ENCODE assay signal across 8 mouse cellular contexts in the genomic region with DNA sequence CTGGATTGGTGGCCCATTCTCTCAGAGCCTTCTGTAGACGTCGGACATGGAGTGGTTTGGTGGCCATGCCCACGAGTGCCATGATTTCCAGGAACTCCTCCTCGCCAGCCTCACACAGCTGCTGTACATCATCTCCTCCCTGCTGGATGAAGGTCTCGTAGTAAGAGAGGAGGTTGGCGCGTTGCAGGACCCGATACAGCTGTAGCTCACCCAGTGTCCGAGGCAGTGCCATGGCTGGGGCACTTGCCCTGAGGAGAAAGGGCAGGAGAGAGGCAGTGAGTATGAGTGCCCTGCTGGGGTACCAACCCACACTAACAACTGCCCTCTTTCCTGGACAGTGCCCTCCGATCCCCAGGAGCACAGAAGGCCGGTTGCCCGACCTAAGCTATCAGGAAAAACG. TPM values are rescaled to one million over a fixed set of nuclear protein-coding genes. Genes with fewer than 3 reads are reported as not detected.
DNase-seq lines count a peak whose midpoint lies in the region; ATAC-seq and TF ChIP-seq lines count a peak whose summit lies in the region.

No protein-coding gene starts in this region.

- no peak for DNase-seq in heart, postnatal 14 days
- DNase-seq in liver, embryonic 11.5 days (ENCODE audit: low spot score) = no peak
- no peak for DNase-seq in spleen, adult 12 weeks (ENCODE audit: low spot score)

- H3K4me1 ChIP-seq in heart, embryonic 12.5 days (replicated peaks) = peaks cover 74% of the 10 kb centered on the region
- peaks cover 81% of the 10 kb centered on the region for H3K4me1 ChIP-seq in embryonic facial prominence, embryonic 15.5 days
- peaks cover 55% of the 10 kb centered on the region for H3K4me1 ChIP-seq in liver, embryonic 11.5 days (replicated peaks; ENCODE audit: control insufficient read depth, insufficient read depth, low read length)

- intact Hi-C loops in heart, postnatal 14 days (cut with DNase I) = no loop called here

- no peaks in the 10 kb centered on the region for H3K9me3 ChIP-seq in heart, embryonic 12.5 days (replicated peaks)
- H3K9me3 ChIP-seq in embryonic facial prominence, embryonic 15.5 days (replicated peaks) = no peaks in the 10 kb centered on the region
- no peaks in the 10 kb centered on the region for H3K9me3 ChIP-seq in liver, embryonic 11.5 days (ENCODE audit: control insufficient read depth, low read length)

- H3K4me2 ChIP-seq in heart, embryonic 12.5 days = peak overlapping the region; percentile 87
- H3K4me2 ChIP-seq in embryonic facial prominence, embryonic 15.5 days (replicated peaks) = peak overlapping the region; percentile 80
- peak overlapping the region; percentile 93 for H3K4me2 ChIP-seq in liver, embryonic 11.5 days

- peak overlapping the region; percentile 66 for H3K4me3 ChIP-seq in heart, embryonic 12.5 days
- H3K4me3 ChIP-seq in C2C12 (ENCODE audit: insufficient read depth, poor library complexity, severe bottlenecking) = peak overlapping the region; percentile 95
- H3K4me3 ChIP-seq in embryonic facial prominence, embryonic 15.5 days (replicated peaks) = peak overlapping the region; percentile 81
- H3K4me3 ChIP-seq in liver, embryonic 11.5 days (ENCODE audit: low read depth, low read length) = peak overlapping the region; percentile 63

- WGBS in heart, embryonic 12.5 days = 32% methylated on average over 13 of the region's 13 CpGs
- WGBS in embryonic facial prominence, embryonic 15.5 days = 28% methylated on average over 13 of the region's 13 CpGs
- WGBS in liver, embryonic 11.5 days = 28% methylated on average over 13 of the region's 13 CpGs

- H3K9ac ChIP-seq in heart, embryonic 12.5 days = peak overlapping the region; percentile 84
- peak overlapping the region; percentile 87; the same call in 1 of the 2 replicates for H3K9ac ChIP-seq in embryonic facial prominence, embryonic 15.5 days
- H3K9ac ChIP-seq in liver, embryonic 11.5 days (ENCODE audit: low read depth, low read length) = no peak overlapping the region

- peaks cover 56% of the 10 kb centered on the region for H3K79me2 ChIP-seq in C2C12 (ENCODE audit: control insufficient read depth, insufficient read depth)

- H3ac ChIP-seq in C2C12 (ENCODE audit: control insufficient read depth, insufficient read length, low read depth) = peak overlapping the region; percentile 88

- H3K36me3 ChIP-seq in heart, embryonic 12.5 days = peaks cover 39% of the 10 kb centered on the region
- H3K36me3 ChIP-seq in C2C12 (ENCODE audit: control insufficient read depth, insufficient read depth) = peaks cover 51% of the 10 kb centered on the region
- peaks cover 43% of the 10 kb centered on the region for H3K36me3 ChIP-seq in embryonic facial prominence, embryonic 15.5 days
- H3K36me3 ChIP-seq in liver, embryonic 11.5 days (ENCODE audit: control insufficient read depth, insufficient read depth, low read length) = no peaks in the 10 kb centered on the region

- TF ChIP-seq CTCF in C2C12 (IDR thresholded peaks at IDR 0.05; ENCODE audit: control insufficient read depth, insufficient read depth, insufficient read length) = no peak

- H3K79me3 ChIP-seq in C2C12 (ENCODE audit: low read depth) = peaks cover 40% of the 10 kb centered on the region

- ATAC-seq in heart, embryonic 12.5 days (ENCODE audit: insufficient number of reproducible peaks, low FRiP score) = no peak
- ATAC-seq in embryonic facial prominence, embryonic 15.5 days (ENCODE audit: insufficient number of reproducible peaks, low FRiP score, low TSS enrichment, low read depth) = no peak
- no peak for ATAC-seq in liver, embryonic 11.5 days (replicated peaks; ENCODE audit: low FRiP score)
- ATAC-seq in CD4-positive, CD25-positive, alpha-beta regulatory T cell, adult 4 months = no peak
- no peak for ATAC-seq in cerebellum, adult (ENCODE audit: insufficient number of reproducible peaks, low FRiP score, low TSS enrichment)

- no peak overlapping the region for H3K27ac ChIP-seq in heart, embryonic 12.5 days (ENCODE audit: poor library complexity, severe bottlenecking)
- peak overlapping the region; percentile 99 for H3K27ac ChIP-seq in embryonic facial prominence, embryonic 15.5 days (replicated peaks)
- H3K27ac ChIP-seq in liver, embryonic 11.5 days (ENCODE audit: low read depth, low read length) = no peak overlapping the region

- peaks cover 11% of the 10 kb centered on the region for H3K27me3 ChIP-seq in heart, embryonic 12.5 days (replicated peaks)
- H3K27me3 ChIP-seq in C2C12 (ENCODE audit: control insufficient read depth, insufficient read depth, insufficient read length) = no peaks in the 10 kb centered on the region
- no peaks in the 10 kb centered on the region for H3K27me3 ChIP-seq in embryonic facial prominence, embryonic 15.5 days
- H3K27me3 ChIP-seq in liver, embryonic 11.5 days (replicated peaks; ENCODE audit: control insufficient read depth, insufficient read depth, low read length) = peaks cover 63% of the 10 kb centered on the region

TF ChIP-seq in C2C12, 6 proteins besides CTCF, POLR2A, EP300 and RAD21:
- TF ChIP-seq FOSL1 (IDR thresholded peaks at IDR 0.05; ENCODE audit: insufficient read depth, low read length, poor library complexity, severe bottlenecking) = no peak
- no peak for TF ChIP-seq MYOG (IDR thresholded peaks at IDR 0.05; ENCODE audit: control insufficient read depth, extremely low read depth, insufficient read length)
- no peak for TF ChIP-seq USF1 (IDR thresholded peaks at IDR 0.05; ENCODE audit: low read depth)
- TF ChIP-seq MAX (IDR thresholded peaks at IDR 0.05) = no peak
- no peak for TF ChIP-seq MYOD1 (IDR thresholded peaks at IDR 0.05; ENCODE audit: control insufficient read depth, insufficient read length, low read depth)
- TF ChIP-seq CEBPB (IDR thresholded peaks at IDR 0.05; ENCODE audit: low read depth) = no peak

RNA-seq across cellular contexts. Expression of gene Nemp1, which starts 1.8 kb away (rescaled TPM):
- polyA plus RNA-seq in heart, embryonic 12.5 days (2016; fragmentation: Nextera tagmentation; extraction: Ambion mirVana) = 8.9 and 9.2 TPM in 2 replicates
- total RNA-seq in heart, postnatal 14 days (2021) = 1 to 10 TPM; 4.2 to 4.7 TPM
- 6.8 TPM for polyA plus RNA-seq in C2C12 (2012; fragmentation: generic; extraction: Trizol)
- 10.1 and 11.3 TPM in 2 replicates for polyA plus RNA-seq in embryonic facial prominence, embryonic 15.5 days (2015; fragmentation: Nextera tagmentation; extraction: Ambion mirVana)
- 10.5 and 11.2 TPM in 2 replicates for polyA plus RNA-seq in liver, embryonic 11.5 days (2014; fragmentation: Nextera tagmentation; extraction: Ambion mirVana)
- 1 to 10 TPM; 2.5 to 4.0 TPM for polyA plus RNA-seq in CD4-positive, CD25-positive, alpha-beta regulatory T cell, adult 4 months (2017; shearing (Covaris generic))

RNA-seq across cellular contexts. Expression of gene Nab2, which starts 3.5 kb away (rescaled TPM):
- 13.4 and 13.7 TPM in 2 replicates for polyA plus RNA-seq in heart, embryonic 12.5 days (2016; fragmentation: Nextera tagmentation; extraction: Ambion mirVana)
- 1 to 10 TPM; 8.0 TPM for total RNA-seq in heart, postnatal 14 days (2021)
- polyA plus RNA-seq in C2C12 (2012; fragmentation: generic; extraction: Trizol) = 108 TPM
- polyA plus RNA-seq in embryonic facial prominence, embryonic 15.5 days (2015; fragmentation: Nextera tagmentation; extraction: Ambion mirVana) = 30.8 and 33.2 TPM in 2 replicates
- 5.7 and 5.8 TPM in 2 replicates for polyA plus RNA-seq in liver, embryonic 11.5 days (2014; fragmentation: Nextera tagmentation; extraction: Ambion mirVana)
- 10 to 100 TPM in 1 of 2 experiments, 1 to 10 TPM in 1; 8.9 to 10.8 TPM for polyA plus RNA-seq in CD4-positive, CD25-positive, alpha-beta regulatory T cell, adult 4 months (2017; shearing (Covaris generic))

RNA-seq across cellular contexts. Expression of gene Stat6, which starts 22.1 kb away (rescaled TPM):
- polyA plus RNA-seq in heart, embryonic 12.5 days (2016; fragmentation: Nextera tagmentation; extraction: Ambion mirVana) = 27.8 and 28.2 TPM in 2 replicates
- 10 to 100 TPM; 46.9 to 49.9 TPM for total RNA-seq in heart, postnatal 14 days (2021)
- polyA plus RNA-seq in C2C12 (2012; fragmentation: generic; extraction: Trizol) = 0.26 TPM
- 35.3 and 36.2 TPM in 2 replicates for polyA plus RNA-seq in embryonic facial prominence, embryonic 15.5 days (2015; fragmentation: Nextera tagmentation; extraction: Ambion mirVana)
- polyA plus RNA-seq in liver, embryonic 11.5 days (2014; fragmentation: Nextera tagmentation; extraction: Ambion mirVana) = 28.7 TPM in 2 replicates
- 100 to 1,000 TPM; 173 to 320 TPM for polyA plus RNA-seq in CD4-positive, CD25-positive, alpha-beta regulatory T cell, adult 4 months (2017; shearing (Covaris generic))

RNA-seq across cellular contexts. Expression of gene Myo1a, which starts 40.1 kb away (rescaled TPM):
- 0.22 and 0.32 TPM in 2 replicates for polyA plus RNA-seq in heart, embryonic 12.5 days (2016; fragmentation: Nextera tagmentation; extraction: Ambion mirVana)
- total RNA-seq in heart, postnatal 14 days (2021) = under 1 TPM in 1 of 2 experiments, not detected in 1; 0.15 TPM
- polyA plus RNA-seq in C2C12 (2012; fragmentation: generic; extraction: Trizol) = 0.16 TPM
- 0.49 and 0.57 TPM in 2 replicates for polyA plus RNA-seq in embryonic facial prominence, embryonic 15.5 days (2015; fragmentation: Nextera tagmentation; extraction: Ambion mirVana)
- 0.14 TPM in 1 of 2 replicates, not detected in the other for polyA plus RNA-seq in liver, embryonic 11.5 days (2014; fragmentation: Nextera tagmentation; extraction: Ambion mirVana)
- not detected for polyA plus RNA-seq in CD4-positive, CD25-positive, alpha-beta regulatory T cell, adult 4 months (2017; shearing (Covaris generic))

RNA-seq across cellular contexts. Expression of gene Lrp1, which starts 43.9 kb away (rescaled TPM):
- polyA plus RNA-seq in heart, embryonic 12.5 days (2016; fragmentation: Nextera tagmentation; extraction: Ambion mirVana) = 43.3 and 46.1 TPM in 2 replicates
- 100 to 1,000 TPM in 1 of 2 experiments, 10 to 100 TPM in 1; 85.0 to 105 TPM for total RNA-seq in heart, postnatal 14 days (2021)
- 190 TPM for polyA plus RNA-seq in C2C12 (2012; fragmentation: generic; extraction: Trizol)
- polyA plus RNA-seq in embryonic facial prominence, embryonic 15.5 days (2015; fragmentation: Nextera tagmentation; extraction: Ambion mirVana) = 161 and 163 TPM in 2 replicates
- 35.7 and 36.8 TPM in 2 replicates for polyA plus RNA-seq in liver, embryonic 11.5 days (2014; fragmentation: Nextera tagmentation; extraction: Ambion mirVana)
- polyA plus RNA-seq in CD4-positive, CD25-positive, alpha-beta regulatory T cell, adult 4 months (2017; shearing (Covaris generic)) = under 1 TPM; 0.30 to 0.96 TPM

Comparison
In these comparisons a context has a peak if more than half of its experiments do, and no peak if none do; other contexts are left out.
1. RNA of gene Stat6, which starts 22.1 kb away (polyA plus RNA-seq): 173 to 320 TPM in CD4-positive, CD25-positive, alpha-beta regulatory T cell, adult 4 months, 35.3 to 36.2 TPM in embryonic facial prominence, embryonic 15.5 days, 28.7 TPM in liver, embryonic 11.5 days and 27.8 to 28.2 TPM in heart, embryonic 12.5 days; 0.26 TPM in C2C12 (single experiment); every median in the first group is over 10 times any median in the second.
2. Peak in every context shown above with its lines, with median percentiles within 50 percentile points of each other: H3K4me2 ChIP-seq and H3K4me3 ChIP-seq.